Mouse (Mus musculus): ENCODE results near the gene Olig2. TPM values are rescaled to one million over a fixed set of nuclear protein-coding genes. Genes with fewer than 3 reads are reported as not detected.

Olig2 gene
- polyA plus RNA-seq, 1 experiment from 2014 or later: not detected

GRCm38 (mm10) chr16:91271634-91272033 lies 46.4 kb downstream of the Olig2 start:
- no peak overlapping the region for H3K4me2 ChIP-seq
- H3K4me3 ChIP-seq (ENCODE audit: low read depth, low read length): no peak overlapping the region
- H3K9ac ChIP-seq (ENCODE audit: low read depth, low read length): no peak overlapping the region
- H3K9me3 ChIP-seq (ENCODE audit: control insufficient read depth, low read length): no peaks in the 10 kb centered on the region
- peaks cover 96% of the 10 kb centered on the region for H3K27me3 ChIP-seq (replicated peaks; ENCODE audit: control insufficient read depth, insufficient read depth, low read length)
- H3K4me1 ChIP-seq (replicated peaks; ENCODE audit: control insufficient read depth, insufficient read depth, low read length): peaks cover 4% of the 10 kb centered on the region; the same call in 1 of the 2 replicates
- ATAC-seq (replicated peaks; ENCODE audit: low FRiP score) (no peak), DNase-seq (ENCODE audit: low spot score) (no peak)
- no peak overlapping the region for H3K27ac ChIP-seq (ENCODE audit: low read depth, low read length)
- H3K36me3 ChIP-seq (ENCODE audit: control insufficient read depth, insufficient read depth, low read length): no peaks in the 10 kb centered on the region
- WGBS: 4% methylated on average over 20 of the region's 20 CpGs

Other genes with a start within 250 kb of the Olig2 start
- 20.5 and 22.7 TPM in 2 replicates for gene Synj1, start 214.1 kb upstream of the Olig2 start, polyA plus RNA-seq (2014; fragmentation: Nextera tagmentation; extraction: Ambion mirVana)
- gene Paxbp1, start 180.9 kb upstream of the Olig2 start, polyA plus RNA-seq (2014; fragmentation: Nextera tagmentation; extraction: Ambion mirVana): 54.1 and 61.1 TPM in 2 replicates
- not detected in 2 replicates for gene 4932438H23Rik, start 130.3 kb upstream of the Olig2 start, polyA plus RNA-seq (2014; fragmentation: Nextera tagmentation; extraction: Ambion mirVana)
- not detected in 2 replicates for gene Olig1, start 44.3 kb downstream of the Olig2 start, polyA plus RNA-seq (2014; fragmentation: Nextera tagmentation; extraction: Ambion mirVana)
- 66.7 and 70.9 TPM in 2 replicates for gene Ifnar2, start 147.3 kb downstream of the Olig2 start, polyA plus RNA-seq (2014; fragmentation: Nextera tagmentation; extraction: Ambion mirVana)
- not detected in 2 replicates for gene Gm21970, start 166.3 kb downstream of the Olig2 start, polyA plus RNA-seq (2014; fragmentation: Nextera tagmentation; extraction: Ambion mirVana)
- 29.8 and 32.9 TPM in 2 replicates for gene Il10rb, start 180.7 kb downstream of the Olig2 start, polyA plus RNA-seq (2014; fragmentation: Nextera tagmentation; extraction: Ambion mirVana)

Measured in liver, embryonic 11.5 days (tissue).